ENCODE assay signal across 8 mouse cellular contexts in the genomic region with DNA sequence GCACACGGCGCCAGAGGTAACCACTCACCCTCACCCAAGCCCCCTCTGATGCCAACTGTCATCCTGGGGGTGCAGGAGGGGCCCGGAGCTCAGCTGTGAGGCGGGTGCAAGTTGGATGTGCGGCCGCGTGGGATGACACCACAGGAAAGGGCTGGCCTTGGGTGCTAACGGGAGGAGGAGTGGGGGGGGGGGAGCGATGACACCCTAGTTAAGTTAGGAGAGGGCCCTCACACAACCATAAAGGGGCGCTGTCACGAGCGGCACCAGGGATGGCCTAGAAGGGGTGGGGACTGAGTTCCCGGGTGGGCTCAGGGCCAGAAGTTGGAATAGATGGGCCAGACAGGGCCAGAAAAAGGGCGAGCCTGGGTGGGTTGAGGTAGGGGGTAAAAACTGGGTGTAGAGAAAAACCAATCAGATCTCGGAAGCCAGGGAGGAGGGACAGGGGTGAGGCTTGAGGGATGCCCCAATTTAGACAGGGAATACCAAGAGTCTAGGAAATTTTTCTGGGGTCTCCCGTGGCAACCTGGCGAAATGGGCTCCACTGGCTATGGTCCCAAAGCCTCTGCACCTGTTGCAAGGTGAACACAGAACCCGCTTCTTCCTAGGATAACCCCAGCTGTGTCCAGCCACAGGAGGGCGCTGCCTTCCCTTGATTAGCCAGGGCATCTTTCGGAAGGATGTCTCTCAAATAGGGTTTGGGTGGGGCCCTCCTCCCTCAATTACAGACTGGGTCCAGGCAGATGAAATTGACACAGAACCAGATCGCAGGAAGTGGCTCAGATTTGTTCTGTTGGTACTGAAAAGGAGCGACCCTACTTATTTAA. TPM values are rescaled to one million over a fixed set of nuclear protein-coding genes. Genes with fewer than 3 reads are reported as not detected.
DNase-seq lines count a peak whose midpoint lies in the region; ATAC-seq and TF ChIP-seq lines count a peak whose summit lies in the region.

No protein-coding gene starts in this region.

- H3K4me3 ChIP-seq in heart, embryonic 10.5 days: peak overlapping the region; percentile 67
- peak overlapping the region; percentile 65 for H3K4me3 ChIP-seq in kidney, postnatal 0 days (replicated peaks; ENCODE audit: low read depth, low read length)

- 0 out of 2 replicates have a peak, but pooled peaks cover 4% of the 10 kb centered on the region for H3K27me3 ChIP-seq in heart, embryonic 10.5 days (ENCODE audit: insufficient read depth, poor library complexity, severe bottlenecking)
- H3K27me3 ChIP-seq in kidney, postnatal 0 days (ENCODE audit: insufficient read depth, low read length): no peaks in the 10 kb centered on the region

- peak overlapping the region; percentile 69; the same call in 1 of the 2 replicates for H3K9ac ChIP-seq in kidney, postnatal 0 days (ENCODE audit: low read depth, low read length)

- H3K4me2 ChIP-seq in kidney, postnatal 0 days (ENCODE audit: low read length): peak overlapping the region; percentile 73

- ATAC-seq in kidney, postnatal 0 days (replicated peaks; ENCODE audit: low FRiP score, low read depth): no peak

- 81% methylated on average over 22 of the region's 22 CpGs for WGBS in heart, embryonic 10.5 days
- WGBS in kidney, postnatal 0 days: 71% methylated on average over 22 of the region's 22 CpGs

- H3K9me3 ChIP-seq in heart, embryonic 10.5 days: no peaks in the 10 kb centered on the region
- H3K9me3 ChIP-seq in kidney, postnatal 0 days (replicated peaks; ENCODE audit: low read length): no peaks in the 10 kb centered on the region

- peak overlapping the region; percentile 95 for H3K27ac ChIP-seq in heart, embryonic 10.5 days
- peak overlapping the region; percentile 97 for H3K27ac ChIP-seq in kidney, postnatal 0 days

- peak; percentile 36 for DNase-seq in retina, postnatal 1 day
- DNase-seq in retina, embryonic 14.5 days (ENCODE audit: low spot score): no peak
- peak; percentile 69 to 75 for DNase-seq in cerebellum, postnatal 14 days
- peak; percentile 76 for DNase-seq in heart, embryonic 10.5 days (ENCODE audit: low spot score)
- no peak for DNase-seq in kidney, postnatal 0 days (ENCODE audit: low spot score)
- DNase-seq in lung, postnatal 14 days: peak; percentile 71
- DNase-seq in thymus, postnatal 4 days: peak; percentile 58
- no peak for DNase-seq in right cerebral cortex, postnatal 36 days (ENCODE audit: low spot score in 2 of 2)

- peaks cover 58% of the 10 kb centered on the region for H3K4me1 ChIP-seq in heart, embryonic 10.5 days
- H3K4me1 ChIP-seq in kidney, postnatal 0 days (replicated peaks; ENCODE audit: insufficient read depth, low read length): peaks cover 41% of the 10 kb centered on the region

- peak; percentile 60 for TF ChIP-seq CTCF in kidney, postnatal 0 days (IDR thresholded peaks at IDR 0.05; ENCODE audit: low read depth)

- no peaks in the 10 kb centered on the region for H3K36me3 ChIP-seq in heart, embryonic 10.5 days
- no peaks in the 10 kb centered on the region for H3K36me3 ChIP-seq in kidney, postnatal 0 days (ENCODE audit: insufficient read depth, low read length)

RNA-seq across cellular contexts. Expression of a gene that starts 1.2 kb away (rescaled TPM):
- polyA plus RNA-seq in heart, embryonic 10.5 days (2016; fragmentation: Nextera tagmentation; extraction: Ambion mirVana): 18.2 and 31.3 TPM in 2 replicates
- polyA plus RNA-seq in kidney, postnatal 0 days (2015; fragmentation: Nextera tagmentation; extraction: Ambion mirVana): 5.1 and 6.1 TPM in 2 replicates

RNA-seq across cellular contexts. Expression of a gene that starts 12.8 kb away (rescaled TPM):
- polyA plus RNA-seq in heart, embryonic 10.5 days (2016; fragmentation: Nextera tagmentation; extraction: Ambion mirVana): 0.03 and 0.04 TPM in 2 replicates
- polyA plus RNA-seq in kidney, postnatal 0 days (2015; fragmentation: Nextera tagmentation; extraction: Ambion mirVana): 0.07 TPM in 1 of 2 replicates, not detected in the other

RNA-seq across cellular contexts. Expression of a gene that starts 33.3 kb away (rescaled TPM):
- polyA plus RNA-seq in heart, embryonic 10.5 days (2016; fragmentation: Nextera tagmentation; extraction: Ambion mirVana): 112 and 124 TPM in 2 replicates
- polyA plus RNA-seq in kidney, postnatal 0 days (2015; fragmentation: Nextera tagmentation; extraction: Ambion mirVana): 82.0 and 95.4 TPM in 2 replicates

Comparison
In these comparisons a context has a peak if more than half of its experiments do, and no peak if none do; other contexts are left out.
1. DNase-seq: peak in retina, postnatal 1 day (single experiment), cerebellum, postnatal 14 days (2 of 2), heart, embryonic 10.5 days (single experiment), lung, postnatal 14 days (single experiment) and thymus, postnatal 4 days (single experiment); none in retina, embryonic 14.5 days (single experiment), kidney, postnatal 0 days (single experiment) and right cerebral cortex, postnatal 36 days (0 of 2).